31 mouse cellular contexts compared by ENCODE assay signal in genomic region chr3:152998901-152999300, GRCm38 (mm10). TPM values are rescaled to one million over a fixed set of nuclear protein-coding genes. Genes with fewer than 3 reads are reported as not detected.
DNase-seq lines count a peak whose midpoint lies in the region; ATAC-seq and TF ChIP-seq lines count a peak whose summit lies in the region.
"Had no signal": no experiment of that assay in that cellular context is flagged by ENCODE, and none has a peak within 500 bp of the region (broad histone marks: within the 10 kb centered on the region; RNA-seq: fewer than 3 reads in every experiment).

No protein-coding gene starts in this region.

- H3K9ac ChIP-seq in embryonic facial prominence, embryonic 11.5 days (replicated peaks; ENCODE audit: low read length), result no peak overlapping the region
- no peak overlapping the region for H3K9ac ChIP-seq in hindbrain, postnatal 0 days (replicated peaks; ENCODE audit: low read length)
- H3K9ac ChIP-seq in hindbrain, embryonic 16.5 days (ENCODE audit: low read depth, low read length), result no peak overlapping the region
- H3K9ac ChIP-seq in midbrain, embryonic 13.5 days (replicated peaks), result no peak overlapping the region
- H3K9ac ChIP-seq in midbrain, embryonic 15.5 days, result no peak overlapping the region
- H3K9ac ChIP-seq: embryonic facial prominence, embryonic 15.5 days; forebrain, embryonic 12.5 days; liver, embryonic 14.5 days; neural tube, embryonic 12.5 days had no signal

- no peak overlapping the region for H3K4me3 ChIP-seq in embryonic facial prominence, embryonic 11.5 days (ENCODE audit: low read depth, low read length)
- H3K4me3 ChIP-seq in embryonic facial prominence, embryonic 10.5 days, result no peak overlapping the region
- H3K4me3 ChIP-seq in hindbrain, postnatal 0 days (ENCODE audit: low read length), result no peak overlapping the region
- no peak overlapping the region for H3K4me3 ChIP-seq in hindbrain, embryonic 16.5 days (ENCODE audit: low read length)
- H3K4me3 ChIP-seq in midbrain, embryonic 13.5 days (replicated peaks), result no peak overlapping the region
- H3K4me3 ChIP-seq in midbrain, embryonic 15.5 days, result no peak overlapping the region
- H3K4me3 ChIP-seq: embryonic facial prominence, embryonic 15.5 days; forebrain, embryonic 12.5 days; gastrocnemius, adult 2 months; myocyte; neural tube, embryonic 12.5 days had no signal

- H3K4me1 ChIP-seq in embryonic facial prominence, embryonic 11.5 days (ENCODE audit: control insufficient read depth, insufficient read depth, low read length), result no peaks in the 10 kb centered on the region
- peaks cover 20% of the 10 kb centered on the region for H3K4me1 ChIP-seq in embryonic facial prominence, embryonic 10.5 days
- no peaks in the 10 kb centered on the region for H3K4me1 ChIP-seq in hindbrain, postnatal 0 days (ENCODE audit: insufficient read depth, low read length)
- H3K4me1 ChIP-seq in hindbrain, embryonic 16.5 days (ENCODE audit: control insufficient read depth, insufficient read depth, low read depth, low read length), result no peaks in the 10 kb centered on the region
- H3K4me1 ChIP-seq in midbrain, embryonic 13.5 days (replicated peaks), result no peaks in the 10 kb centered on the region
- H3K4me1 ChIP-seq in midbrain, embryonic 15.5 days, result no peaks in the 10 kb centered on the region
- H3K4me1 ChIP-seq: embryonic facial prominence, embryonic 15.5 days; forebrain, embryonic 12.5 days; neural tube, embryonic 12.5 days had no signal

- no peaks in the 10 kb centered on the region for H3K9me3 ChIP-seq in embryonic facial prominence, embryonic 11.5 days (replicated peaks; ENCODE audit: control insufficient read depth, low read length)
- H3K9me3 ChIP-seq in embryonic facial prominence, embryonic 10.5 days, result no peaks in the 10 kb centered on the region
- no peaks in the 10 kb centered on the region for H3K9me3 ChIP-seq in hindbrain, postnatal 0 days (ENCODE audit: low read length)
- H3K9me3 ChIP-seq in hindbrain, embryonic 16.5 days (ENCODE audit: control insufficient read depth, low read length), result no peaks in the 10 kb centered on the region
- no peaks in the 10 kb centered on the region for H3K9me3 ChIP-seq in midbrain, embryonic 13.5 days
- H3K9me3 ChIP-seq in midbrain, embryonic 15.5 days, result no peaks in the 10 kb centered on the region
- H3K9me3 ChIP-seq: embryonic facial prominence, embryonic 15.5 days; forebrain, embryonic 12.5 days; G1E; neural tube, embryonic 12.5 days had no signal

- no peaks in the 10 kb centered on the region for H3K27me3 ChIP-seq in embryonic facial prominence, embryonic 11.5 days (ENCODE audit: control insufficient read depth, insufficient read depth, low read length)
- no peaks in the 10 kb centered on the region for H3K27me3 ChIP-seq in embryonic facial prominence, embryonic 10.5 days (replicated peaks; ENCODE audit: low read depth, poor library complexity, severe bottlenecking)
- H3K27me3 ChIP-seq in hindbrain, postnatal 0 days (ENCODE audit: insufficient read depth, low read length), result no peaks in the 10 kb centered on the region
- no peaks in the 10 kb centered on the region for H3K27me3 ChIP-seq in hindbrain, embryonic 16.5 days (replicated peaks; ENCODE audit: control insufficient read depth, insufficient read depth, low read length)
- H3K27me3 ChIP-seq in midbrain, embryonic 13.5 days, result no peaks in the 10 kb centered on the region
- no peaks in the 10 kb centered on the region for H3K27me3 ChIP-seq in midbrain, embryonic 15.5 days (replicated peaks)
- H3K27me3 ChIP-seq: embryonic facial prominence, embryonic 15.5 days; forebrain, embryonic 12.5 days; neural tube, embryonic 12.5 days had no signal

- no peak for DNase-seq in embryonic facial prominence, embryonic 11.5 days (ENCODE audit: low spot score)
- no peak for DNase-seq in embryonic facial prominence, embryonic 10.5 days (ENCODE audit: low spot score)
- DNase-seq in hindbrain, postnatal 0 days (ENCODE audit: low spot score), result no peak
- DNase-seq in mesoderm, embryonic 11.5 days (ENCODE audit: low read depth, low spot score), result peak; percentile 44
- no peak for DNase-seq in c-Kit-positive CD71-positive TER-119-positive erythroid progenitor cells, embryonic 14.5 days (ENCODE audit: low spot score)
- DNase-seq: adrenal gland, postnatal 14 days; cerebellum, adult 2 months; cerebellum, postnatal 14 days; gastrocnemius, adult 2 months; gastrocnemius, postnatal 36 days; heart, adult 18-20 months; heart, postnatal 36 days; kidney, adult 8-10 months; kidney, postnatal 4 days; liver; lung, adult 2 months; lung, postnatal 10 days had no signal

- 58% methylated on average over 5 of the region's 5 CpGs for WGBS in embryonic facial prominence, embryonic 11.5 days
- WGBS in embryonic facial prominence, embryonic 10.5 days, result 57% methylated on average over 5 of the region's 5 CpGs
- 47% methylated on average over 5 of the region's 5 CpGs for WGBS in hindbrain, postnatal 0 days
- 50% methylated on average over 5 of the region's 5 CpGs for whole genome bisulfite sequencing in hindbrain, embryonic 16.5 days
- WGBS in midbrain, embryonic 13.5 days, result 65% methylated on average over 5 of the region's 5 CpGs
- WGBS in midbrain, embryonic 15.5 days, result 71% methylated on average over 5 of the region's 5 CpGs

- 0 out of 2 replicates have a peak, but pooled peaks have one; percentile 29 for ATAC-seq in embryonic facial prominence, embryonic 11.5 days (replicated peaks; ENCODE audit: insufficient number of reproducible peaks, low FRiP score, low TSS enrichment, low read depth)
- ATAC-seq in hindbrain, postnatal 0 days, result peak; percentile 43; the same call in 1 of the 2 replicates
- no peak for ATAC-seq in hindbrain, embryonic 16.5 days
- ATAC-seq in midbrain, embryonic 13.5 days, result 0 out of 2 replicates have a peak, but pooled peaks have one; percentile 37
- ATAC-seq in midbrain, embryonic 15.5 days (replicated peaks), result no peak
- ATAC-seq: intestine, embryonic 16.5 days; midbrain, embryonic 16.5 days had no signal

- no peaks in the 10 kb centered on the region for H3K36me3 ChIP-seq in embryonic facial prominence, embryonic 11.5 days (replicated peaks; ENCODE audit: control insufficient read depth, insufficient read depth, low read depth, low read length)
- no peaks in the 10 kb centered on the region for H3K36me3 ChIP-seq in embryonic facial prominence, embryonic 10.5 days (replicated peaks)
- no peaks in the 10 kb centered on the region for H3K36me3 ChIP-seq in hindbrain, postnatal 0 days (ENCODE audit: insufficient read depth, low read length)
- no peaks in the 10 kb centered on the region for H3K36me3 ChIP-seq in hindbrain, embryonic 16.5 days (ENCODE audit: control insufficient read depth, insufficient read depth, low read length)
- H3K36me3 ChIP-seq in midbrain, embryonic 13.5 days, result no peaks in the 10 kb centered on the region
- no peaks in the 10 kb centered on the region for H3K36me3 ChIP-seq in midbrain, embryonic 15.5 days (replicated peaks)
- H3K36me3 ChIP-seq: embryonic facial prominence, embryonic 15.5 days; forebrain, embryonic 12.5 days; G1E; neural tube, embryonic 12.5 days had no signal

- H3K4me2 ChIP-seq in embryonic facial prominence, embryonic 11.5 days (ENCODE audit: low read depth, low read length), result no peak overlapping the region
- no peak overlapping the region for H3K4me2 ChIP-seq in hindbrain, postnatal 0 days (ENCODE audit: low read depth, low read length)
- H3K4me2 ChIP-seq in hindbrain, embryonic 16.5 days (ENCODE audit: low read length), result no peak overlapping the region
- no peak overlapping the region for H3K4me2 ChIP-seq in midbrain, embryonic 13.5 days (replicated peaks)
- no peak overlapping the region for H3K4me2 ChIP-seq in midbrain, embryonic 15.5 days
- H3K4me2 ChIP-seq: embryonic facial prominence, embryonic 15.5 days; forebrain, embryonic 12.5 days; heart, embryonic 11.5 days; neural tube, embryonic 12.5 days had no signal

- no peak overlapping the region for H3K27ac ChIP-seq in embryonic facial prominence, embryonic 11.5 days (replicated peaks; ENCODE audit: low read depth, low read length)
- H3K27ac ChIP-seq in embryonic facial prominence, embryonic 10.5 days (replicated peaks), result no peak overlapping the region
- no peak overlapping the region for H3K27ac ChIP-seq in hindbrain, postnatal 0 days
- H3K27ac ChIP-seq in hindbrain, embryonic 16.5 days (ENCODE audit: low read depth, low read length), result no peak overlapping the region
- H3K27ac ChIP-seq in midbrain, embryonic 13.5 days, result no peak overlapping the region
- H3K27ac ChIP-seq in midbrain, embryonic 15.5 days, result no peak overlapping the region
- H3K27ac ChIP-seq: embryonic facial prominence, embryonic 15.5 days; forebrain, embryonic 12.5 days; gastrocnemius, adult 2 months; kidney, postnatal 0 days; liver, embryonic 14.5 days; macrophage; neural tube, embryonic 12.5 days had no signal

- TF ChIP-seq CTCF in hindbrain, postnatal 0 days (IDR thresholded peaks at IDR 0.05; ENCODE audit: low read depth), result no peak

RNA-seq across cellular contexts. Expression of gene St6galnac5, which starts 16.9 kb away (rescaled TPM):
- 1.3 and 2.1 TPM in 2 replicates for polyA plus RNA-seq in embryonic facial prominence, embryonic 11.5 days (2014; fragmentation: Nextera tagmentation; extraction: Ambion mirVana)
- polyA plus RNA-seq in embryonic facial prominence, embryonic 10.5 days (2016; fragmentation: Nextera tagmentation; extraction: Ambion mirVana), result 1.4 and 2.0 TPM in 2 replicates
- total RNA-seq in hindbrain, postnatal 0 days (2014; rRNA removed), result 12.4 and 18.5 TPM in 2 replicates
- polyA plus RNA-seq in hindbrain, postnatal 0 days (2015; fragmentation: Nextera tagmentation; extraction: Ambion mirVana), result 12.8 and 12.9 TPM in 2 replicates
- 20.1 and 21.1 TPM in 2 replicates for polyA plus RNA-seq in hindbrain, embryonic 16.5 days (2015; fragmentation: Nextera tagmentation; extraction: Ambion mirVana)
- polyA plus RNA-seq in midbrain, embryonic 13.5 days (2015; fragmentation: Nextera tagmentation; extraction: Ambion mirVana), result 15.3 and 17.8 TPM in 2 replicates
- 26.7 and 27.8 TPM in 2 replicates for polyA plus RNA-seq in midbrain, embryonic 15.5 days (2015; fragmentation: Nextera tagmentation; extraction: Ambion mirVana)
- total RNA-seq: heart, adult 18-20 months; heart, postnatal 36 days had no signal
- polyA plus RNA-seq: G1E, macrophage, myocyte had no signal

Comparison
In these comparisons a context has a peak if more than half of its experiments do, and no peak if none do; other contexts are left out.
1. ATAC-seq: peak in embryonic facial prominence, embryonic 11.5 days (single experiment), hindbrain, postnatal 0 days (single experiment) and midbrain, embryonic 13.5 days (single experiment); none in hindbrain, embryonic 16.5 days (single experiment) and midbrain, embryonic 15.5 days (single experiment).